22 mouse cellular contexts compared by ENCODE assay signal in the genomic region with DNA sequence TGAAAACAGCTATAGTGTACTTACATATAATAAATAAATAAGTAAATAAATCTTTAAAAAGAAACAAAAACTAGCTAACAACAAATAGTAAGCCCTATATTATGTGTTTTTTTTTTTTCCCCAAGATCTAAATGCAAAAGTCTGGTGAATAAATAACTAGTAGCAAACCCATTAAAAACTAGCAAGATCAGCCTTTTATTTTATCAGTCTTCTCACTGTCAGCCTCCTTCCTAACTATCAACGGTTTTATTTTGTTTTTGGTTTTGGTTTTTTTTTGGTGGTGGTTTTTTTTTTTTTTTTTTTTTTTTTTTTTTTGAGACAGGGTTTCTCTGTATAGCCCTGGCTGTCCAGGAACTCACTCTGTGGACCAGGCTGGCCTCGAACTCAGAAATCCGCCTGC. TPM values are rescaled to one million over a fixed set of nuclear protein-coding genes. Genes with fewer than 3 reads are reported as not detected.
"Had no signal": no experiment of that assay in that cellular context is flagged by ENCODE, and none has a peak within 500 bp of the region (broad histone marks: within the 10 kb centered on the region; RNA-seq: fewer than 3 reads in every experiment).

No protein-coding gene starts in this region.

RNA-seq across cellular contexts. Expression of gene Gm20671, which starts 22.7 kb away (rescaled TPM):
- total RNA-seq: common myeloid progenitor, adult 5-6 weeks; gastrocnemius, adult 2 months; gastrocnemius, postnatal 10 days; gastrocnemius, postnatal 14 days; gastrocnemius, postnatal 25 days; gastrocnemius, postnatal 4 days had no signal
- polyA plus RNA-seq: cortical plate, adult 2 months; embryonic facial prominence, embryonic 10.5 days; embryonic facial prominence, embryonic 11.5 days; embryonic facial prominence, embryonic 12.5 days; embryonic facial prominence, embryonic 13.5 days; embryonic facial prominence, embryonic 14.5 days; embryonic facial prominence, embryonic 15.5 days; forebrain, embryonic 10.5 days; forebrain, embryonic 11.5 days; forebrain, embryonic 12.5 days; forebrain, embryonic 13.5 days; forebrain, embryonic 14.5 days; forebrain, embryonic 15.5 days; forebrain, embryonic 16.5 days; forebrain, postnatal 0 days; frontal cortex, adult 2 months had no signal
